Mouse (Mus musculus) intestine, embryonic 15.5 days (tissue): ENCODE measurements around the gene Npc1l1. TPM values are rescaled to one million over a fixed set of nuclear protein-coding genes. Genes with fewer than 3 reads are reported as not detected.
"Not testable (repeated sequence)": the region's sequence is repeated elsewhere in the genome, so short reads cannot be mapped to it uniquely, and the experiment has no call there.

Source experiments
- ATAC-seq: fragments of 200-750 bp; cut with Nextera tagmentation; 2 replicates; pipeline ENCODE4 v1.8.0; 2017; ENCODE audit warnings: moderate TSS enrichment, moderate library complexity
- H3K27ac ChIP-seq: fragments of 300-500 bp; sonication (generic); 2 replicates; pipeline ENCODE4 v1.5.1; 2015; ENCODE audit warnings: mild to moderate bottlenecking, inconsistent platforms
- H3K27me3 ChIP-seq: fragments of 300-500 bp; sonication (generic); replicated peaks from 2 replicates; pipeline ENCODE4 v1.6.1; 2015; ENCODE audit warnings: inconsistent platforms
- H3K36me3 ChIP-seq: fragments of 300-500 bp; sonication (generic); 2 replicates; pipeline ENCODE4 v1.6.1; 2015; ENCODE audit warnings: inconsistent platforms
- H3K4me1 ChIP-seq: fragments of 300-500 bp; sonication (generic); replicated peaks from 2 replicates; pipeline ENCODE4 v1.6.1; 2015; ENCODE audit warnings: inconsistent platforms
- H3K4me2 ChIP-seq: fragments of 300-500 bp; sonication (generic); replicated peaks from 2 replicates; pipeline ENCODE4 v1.6.1; 2015; ENCODE audit warnings: mild to moderate bottlenecking, inconsistent platforms
- H3K4me3 ChIP-seq: fragments of 300-500 bp; sonication (generic); replicated peaks from 2 replicates; pipeline ENCODE4 v1.5.1; 2015; ENCODE audit warnings: inconsistent platforms
- H3K9ac ChIP-seq: fragments of 300-500 bp; sonication (generic); 2 replicates; pipeline ENCODE4 v1.6.1; 2015; ENCODE audit warnings: inconsistent platforms
- H3K9me3 ChIP-seq: fragments of 300-500 bp; sonication (generic); 2 replicates; pipeline ENCODE4 v1.6.1; 2016; ENCODE audit warnings: inconsistent platforms
- WGBS: fragments of 180-500 bp; shearing (Covaris S2); methylation state at CpG from one replicate; pipeline ENCODE4 v1.1.7; 2015; 5-methylcytosine and 5-hydroxymethylcytosine counted together
- polyA plus RNA-seq: library from polyadenylated mRNA; unstranded; fragments of >200 nt; fragmentation: Nextera tagmentation; extraction: Ambion mirVana; gene quantifications from 2 replicates; pipeline ENCODE4 v1.2.1, GENCODE M21; 2015

Gene Npc1l1
- polyA plus RNA-seq: 10.3 and 13.8 TPM in 2 replicates

- Histone ChIP-seq H3K4me2 (peak within 1 kb of the TSS; percentile 14; the same call in 1 of the 2 replicates), H3K27me3 (no peaks in the 10 kb centered on the region), H3K9ac (no peak within 1 kb of the TSS), H3K9me3 (no peaks in the 10 kb centered on the region), H3K4me1 (no peaks in the 10 kb centered on the region), H3K27ac (no peak within 1 kb of the TSS), H3K4me3 (peak within 1 kb of the TSS; percentile 9), H3K36me3 (no peaks in the 10 kb centered on the region)
- peak; percentile 72 for ATAC-seq
- 71% methylated on average over 7 of the region's 7 CpGs for WGBS
Observed at GRCm38 (mm10) chr11:6230012-6230411, at the start of gene Npc1l1. Gene Npc1l1, minus strand, starts transcription at chr11:6230143.

- WGBS: 68% methylated on average over 3 of the region's 3 CpGs
- Histone ChIP-seq H3K4me3 (no peak overlapping the region), H3K4me1 (peaks cover 10% of the 10 kb centered on the region; the same call in 1 of the 2 replicates), H3K27ac (no peak overlapping the region), H3K9ac (no peak overlapping the region), H3K4me2 (no peak overlapping the region), H3K27me3 (no peaks in the 10 kb centered on the region), H3K36me3 (peaks cover 4% of the 10 kb centered on the region; the same call in 1 of the 2 replicates), H3K9me3 (no peaks in the 10 kb centered on the region)
- ATAC-seq: no peak
Observed at GRCm38 (mm10) chr11:6276466-6276865, 46.5 kb upstream of the Npc1l1 start.

DNA sequence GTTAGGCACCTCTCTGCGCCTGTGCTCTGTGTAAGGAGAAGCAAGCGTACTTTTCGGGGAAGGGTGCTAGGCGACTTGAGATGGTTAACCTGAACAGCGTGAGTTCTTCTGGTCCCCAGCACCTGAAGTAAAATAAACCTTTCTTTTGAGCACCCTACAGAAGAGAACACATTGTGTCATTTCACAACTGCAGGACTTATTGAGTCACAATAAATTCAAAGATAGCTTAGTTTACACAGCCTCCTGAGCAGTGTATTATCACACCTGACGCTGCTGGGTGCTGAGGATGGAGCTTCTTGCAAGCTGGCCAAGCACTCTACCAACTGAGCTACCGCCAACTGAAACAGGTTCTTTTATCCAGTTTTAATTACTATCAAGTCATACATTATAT lies 45.1 kb upstream of the Npc1l1 start:
- H3K27ac ChIP-seq: 0 out of 2 replicates have a peak overlapping the region, but pooled peaks have one; percentile 2
- peak overlapping the region; percentile 76 for H3K9ac ChIP-seq
- H3K4me1 ChIP-seq: peaks cover 10% of the 10 kb centered on the region; the same call in 1 of the 2 replicates
- peak overlapping the region; percentile 75 for H3K4me3 ChIP-seq
- H3K27me3 ChIP-seq: no peaks in the 10 kb centered on the region
- H3K36me3 ChIP-seq: peaks cover 8% of the 10 kb centered on the region; the same call in 1 of the 2 replicates
- 18% methylated on average over 7 of the region's 7 CpGs for WGBS
- ATAC-seq: no peak
- peak overlapping the region; percentile 72 for H3K4me2 ChIP-seq
- H3K9me3 ChIP-seq: no peaks in the 10 kb centered on the region

- H3K27me3 ChIP-seq: no peaks in the 10 kb centered on the region
- H3K4me3 ChIP-seq: peak within 1 kb of the TSS; percentile 75
- peak within 1 kb of the TSS; percentile 76 for H3K9ac ChIP-seq
- peak within 1 kb of the TSS; percentile 19; the same call in 1 of the 2 replicates for H3K27ac ChIP-seq
- ATAC-seq: peak; percentile 99
- no peaks in the 10 kb centered on the region for H3K9me3 ChIP-seq
- H3K36me3 ChIP-seq: peaks cover 8% of the 10 kb centered on the region; the same call in 1 of the 2 replicates
- peaks cover 10% of the 10 kb centered on the region; the same call in 1 of the 2 replicates for H3K4me1 ChIP-seq
- H3K4me2 ChIP-seq: peak within 1 kb of the TSS; percentile 72
- WGBS: under 1% methylated on average over 39 of the region's 39 CpGs
Observed at GRCm38 (mm10) chr11:6274387-6275093, 44.6 kb upstream of the Npc1l1 start, which contains the start of gene Tmed4. Gene Tmed4, minus strand, starts transcription at chr11:6274870.

GRCm38 (mm10) chr11:6273607-6274006 lies 43.7 kb upstream of the Npc1l1 start:
- H3K9ac ChIP-seq: peak overlapping the region; percentile 76
- H3K27ac ChIP-seq: peak overlapping the region; percentile 19; the same call in 1 of the 2 replicates
- peaks cover 10% of the 10 kb centered on the region; the same call in 1 of the 2 replicates for H3K4me1 ChIP-seq
- H3K4me3 ChIP-seq: peak overlapping the region; percentile 75
- peak; percentile 28 for ATAC-seq
- H3K36me3 ChIP-seq: peaks cover 8% of the 10 kb centered on the region; the same call in 1 of the 2 replicates
- H3K9me3 ChIP-seq: no peaks in the 10 kb centered on the region
- 41% methylated on average over 11 of the region's 11 CpGs for WGBS
- H3K27me3 ChIP-seq: no peaks in the 10 kb centered on the region
- peak overlapping the region; percentile 72 for H3K4me2 ChIP-seq

GRCm38 (mm10) chr11:6267320-6268254 lies 37.6 kb upstream of the Npc1l1 start, which contains the start of gene Ddx56:
Gene Ddx56, minus strand, starts transcription at chr11:6267772.
- 2% methylated on average over 50 of the region's 50 CpGs for WGBS
- Histone ChIP-seq H3K36me3 (peaks cover 39% of the 10 kb centered on the region), H3K27ac (peak within 1 kb of the TSS; percentile 89), H3K27me3 (no peaks in the 10 kb centered on the region), H3K9me3 (no peaks in the 10 kb centered on the region), H3K4me2 (peak within 1 kb of the TSS; percentile 66), H3K4me3 (peak within 1 kb of the TSS; percentile 80), H3K4me1 (peaks cover 8% of the 10 kb centered on the region), H3K9ac (peak within 1 kb of the TSS; percentile 83)
- peak; percentile 98 for ATAC-seq

DNA sequence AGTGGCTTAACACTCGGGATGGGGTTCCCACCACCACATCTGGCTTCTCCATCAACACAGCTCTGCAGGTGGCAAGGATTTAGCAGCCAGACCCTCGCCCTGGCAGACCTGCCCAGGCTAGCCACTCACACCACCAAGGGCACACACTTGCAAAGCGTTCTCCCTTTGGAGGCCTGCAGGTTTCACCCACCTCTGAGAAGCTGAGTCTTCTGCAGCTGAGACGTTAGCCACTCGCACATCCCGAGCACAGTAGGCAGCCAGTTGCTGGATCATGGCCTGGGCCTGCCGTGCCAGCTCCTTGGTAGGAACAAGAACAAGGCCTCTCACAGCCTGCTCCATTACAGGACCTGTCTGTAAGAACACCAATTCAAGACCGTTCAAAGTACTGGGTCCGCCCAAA lies 36.7 kb upstream of the Npc1l1 start:
- no peak for ATAC-seq
- Histone ChIP-seq H3K9ac (peak overlapping the region; percentile 83), H3K27ac (no peak overlapping the region), H3K27me3 (no peaks in the 10 kb centered on the region), H3K36me3 (peaks cover 45% of the 10 kb centered on the region), H3K4me2 (peak overlapping the region; percentile 66), H3K9me3 (no peaks in the 10 kb centered on the region), H3K4me1 (peaks cover 8% of the 10 kb centered on the region), H3K4me3 (peak overlapping the region; percentile 80)
- 65% methylated on average over 9 of the region's 9 CpGs for WGBS

DNA sequence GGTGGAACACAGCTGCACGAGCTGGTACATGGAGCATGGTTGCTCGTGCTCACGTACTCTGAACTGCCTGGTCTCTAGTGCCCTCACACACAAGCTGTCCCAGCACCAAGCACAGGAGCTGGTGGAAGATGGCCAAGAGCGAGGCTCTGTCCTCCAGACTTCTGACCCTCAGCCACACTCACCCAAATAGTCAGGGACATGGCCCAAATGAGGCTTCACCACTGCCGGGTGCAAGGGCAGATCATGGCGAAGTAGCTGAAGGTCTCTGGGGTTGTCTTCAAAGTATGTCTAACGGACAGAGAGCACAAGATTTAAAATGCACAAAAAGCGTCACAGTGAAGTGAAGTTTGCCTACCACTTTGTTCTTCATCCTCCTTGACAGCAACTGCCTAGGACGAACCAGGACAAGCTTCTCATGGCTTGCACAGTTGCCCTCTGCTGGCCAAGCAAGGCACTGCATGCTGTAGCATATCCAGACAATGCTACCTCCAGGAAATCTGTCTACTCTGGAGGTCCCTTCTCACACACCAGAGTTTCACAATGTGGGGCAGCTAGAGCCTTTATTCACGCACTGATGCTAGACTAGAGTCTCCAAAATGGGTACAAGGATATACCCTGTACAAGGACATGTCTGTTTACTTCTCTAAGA lies 31.6 kb upstream of the Npc1l1 start:
- no peak for ATAC-seq
- no peak overlapping the region for H3K4me2 ChIP-seq
- no peaks in the 10 kb centered on the region for H3K9me3 ChIP-seq
- no peak overlapping the region for H3K9ac ChIP-seq
- H3K27me3 ChIP-seq: no peaks in the 10 kb centered on the region
- 79% methylated on average over 10 of the region's 10 CpGs for WGBS
- H3K36me3 ChIP-seq: peaks cover 64% of the 10 kb centered on the region
- H3K4me3 ChIP-seq: no peak overlapping the region
- peaks cover 6% of the 10 kb centered on the region for H3K4me1 ChIP-seq
- H3K27ac ChIP-seq: no peak overlapping the region

DNA sequence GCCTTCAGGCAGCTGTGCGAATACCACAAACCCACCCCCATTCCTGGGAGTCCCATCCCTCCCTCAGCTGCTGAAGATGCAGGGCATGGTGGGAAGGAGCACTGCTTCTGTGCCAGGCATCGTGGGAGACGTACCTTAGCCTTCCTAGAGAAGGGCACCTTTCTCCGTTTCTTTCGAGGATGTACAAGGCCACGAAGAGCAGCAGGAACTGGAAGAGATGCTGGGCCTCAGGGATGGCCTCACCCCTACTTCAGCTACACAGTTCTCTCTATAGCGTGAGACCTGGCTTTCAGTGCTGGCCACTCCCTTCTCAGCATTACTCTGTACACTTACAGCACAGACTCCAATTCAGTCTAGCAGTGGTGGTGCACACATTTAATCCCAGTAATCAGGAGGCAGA lies 29.5 kb upstream of the Npc1l1 start:
- no peak overlapping the region for H3K4me2 ChIP-seq
- H3K9me3 ChIP-seq: no peaks in the 10 kb centered on the region
- H3K4me1 ChIP-seq: 0 out of 2 replicates have a peak, but pooled peaks cover 6% of the 10 kb centered on the region
- H3K27me3 ChIP-seq: no peaks in the 10 kb centered on the region
- no peak overlapping the region for H3K4me3 ChIP-seq
- no peak overlapping the region for H3K9ac ChIP-seq
- no peak overlapping the region for H3K27ac ChIP-seq
- 93% methylated on average over 7 of the region's 7 CpGs for WGBS
- peaks cover 49% of the 10 kb centered on the region for H3K36me3 ChIP-seq
- ATAC-seq: no peak

GRCm38 (mm10) chr11:6256490-6257072 lies 26.6 kb upstream of the Npc1l1 start:
- 72% methylated on average over 6 of the region's 6 CpGs for WGBS
- Histone ChIP-seq H3K4me3 (no peak overlapping the region), H3K4me2 (no peak overlapping the region), H3K27me3 (no peaks in the 10 kb centered on the region), H3K4me1 (0 out of 2 replicates have a peak, but pooled peaks cover 6% of the 10 kb centered on the region), H3K36me3 (peaks cover 25% of the 10 kb centered on the region), H3K9me3 (no peaks in the 10 kb centered on the region), H3K27ac (no peak overlapping the region), H3K9ac (no peak overlapping the region)
- peak; percentile 35; the same call in 1 of the 2 replicates for ATAC-seq

DNA sequence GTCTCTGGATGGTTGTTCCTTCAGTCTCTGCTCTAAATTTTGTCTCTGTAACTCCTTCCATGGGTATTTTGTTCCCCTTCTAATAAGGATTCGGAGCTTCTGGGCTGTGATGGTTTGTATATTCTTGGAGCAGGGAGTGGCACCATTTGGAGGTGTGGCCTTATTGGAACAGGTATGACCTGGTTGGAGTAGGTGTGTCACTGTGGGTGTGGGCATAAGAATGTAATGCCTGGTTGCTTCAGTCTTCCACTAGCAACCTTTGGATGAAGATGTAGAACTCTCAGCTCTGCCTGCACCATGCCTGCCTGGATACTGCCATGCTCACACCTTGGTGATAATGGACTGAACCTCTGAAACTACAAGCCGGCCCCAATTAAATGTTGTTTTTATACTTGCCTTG lies 24.7 kb upstream of the Npc1l1 start:
- not testable (repeated sequence) for H3K4me1 ChIP-seq, H3K27me3 ChIP-seq, H3K27ac ChIP-seq, H3K4me3 ChIP-seq, H3K9me3 ChIP-seq, H3K4me2 ChIP-seq, H3K36me3 ChIP-seq, H3K9ac ChIP-seq
- peak; percentile 39; the same call in 1 of the 2 replicates for ATAC-seq
- 85% methylated on average over 2 of the region's 2 CpGs for WGBS
